Comparison of ENCODE assay signal across 9 mouse cellular contexts in the genomic region with DNA sequence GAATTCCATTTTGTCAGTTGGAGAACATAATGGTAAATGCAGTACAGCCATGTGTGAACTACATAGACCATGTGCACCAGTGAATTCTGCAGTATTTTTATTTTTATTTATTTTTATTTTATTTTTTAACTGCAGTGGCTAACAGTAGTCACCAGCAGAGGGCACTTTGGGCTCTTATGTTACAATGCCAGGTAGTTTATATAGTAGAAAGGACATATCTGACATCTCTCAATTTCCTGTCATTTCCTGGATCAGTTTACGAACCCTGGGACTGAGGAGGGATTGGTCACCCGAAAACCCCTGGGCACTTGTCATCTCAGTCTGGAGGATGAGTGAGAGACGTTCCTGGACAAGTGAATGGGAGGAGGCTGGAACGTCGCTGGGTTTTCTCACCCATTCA. TPM values are rescaled to one million over a fixed set of nuclear protein-coding genes. Genes with fewer than 3 reads are reported as not detected.
DNase-seq lines count a peak whose midpoint lies in the region; ATAC-seq and TF ChIP-seq lines count a peak whose summit lies in the region.
"Had no signal": no experiment of that assay in that cellular context is flagged by ENCODE, and none has a peak within 500 bp of the region (broad histone marks: within the 10 kb centered on the region; RNA-seq: fewer than 3 reads in every experiment).

No protein-coding gene starts in this region.

- no peaks in the 10 kb centered on the region for H3K9me3 ChIP-seq in intestine, postnatal 0 days (ENCODE audit: control insufficient read depth)
- no peaks in the 10 kb centered on the region for H3K9me3 ChIP-seq in intestine, embryonic 16.5 days (ENCODE audit: control insufficient read depth, low read length)
- no peaks in the 10 kb centered on the region for H3K9me3 ChIP-seq in MEL (replicated peaks; ENCODE audit: insufficient read depth, low read length)
- H3K9me3 ChIP-seq in forebrain, embryonic 12.5 days, result no peaks in the 10 kb centered on the region
- no peaks in the 10 kb centered on the region for H3K9me3 ChIP-seq in limb, embryonic 13.5 days
- H3K9me3 ChIP-seq in stomach, postnatal 0 days (ENCODE audit: control insufficient read depth, low read length), result no peaks in the 10 kb centered on the region

- no peaks in the 10 kb centered on the region for H3K36me3 ChIP-seq in intestine, postnatal 0 days (ENCODE audit: control insufficient read depth, insufficient read depth)
- no peaks in the 10 kb centered on the region for H3K36me3 ChIP-seq in intestine, embryonic 16.5 days (ENCODE audit: control insufficient read depth, insufficient read depth, low read length)
- H3K36me3 ChIP-seq in MEL (ENCODE audit: control insufficient read depth in 1 of 2, insufficient read depth in 2 of 2, low read length in 2 of 2), result no peaks in the 10 kb centered on the region
- no peaks in the 10 kb centered on the region for H3K36me3 ChIP-seq in forebrain, embryonic 12.5 days (replicated peaks)
- H3K36me3 ChIP-seq in limb, embryonic 13.5 days, result no peaks in the 10 kb centered on the region
- H3K36me3 ChIP-seq in stomach, postnatal 0 days (ENCODE audit: control insufficient read depth, insufficient read depth, low read length), result no peaks in the 10 kb centered on the region

- WGBS in intestine, postnatal 0 days, result 27% methylated on average over 5 of the region's 5 CpGs
- 32% methylated on average over 5 of the region's 5 CpGs for WGBS in intestine, embryonic 16.5 days
- WGBS in forebrain, embryonic 12.5 days, result 33% methylated on average over 5 of the region's 5 CpGs
- WGBS in limb, embryonic 13.5 days, result 32% methylated on average over 5 of the region's 5 CpGs
- WGBS in stomach, postnatal 0 days, result 25% methylated on average over 5 of the region's 5 CpGs

- peak; percentile 46 for TF ChIP-seq RAD21 in MEL (IDR thresholded peaks at IDR 0.05; ENCODE audit: low read depth, low read length)

- H3K79me2 ChIP-seq in MEL (ENCODE audit: control insufficient read depth, insufficient read depth, low read length, poor library complexity), result no peaks in the 10 kb centered on the region

- no peak overlapping the region for H3K4me2 ChIP-seq in intestine, postnatal 0 days (replicated peaks; ENCODE audit: low read depth)
- H3K4me2 ChIP-seq in intestine, embryonic 16.5 days (ENCODE audit: low read depth, low read length), result no peak overlapping the region
- H3K4me2 ChIP-seq in forebrain, embryonic 12.5 days, result peak overlapping the region; percentile 13; the same call in 1 of the 2 replicates
- peak overlapping the region; percentile 45 for H3K4me2 ChIP-seq in limb, embryonic 13.5 days (replicated peaks)
- no peak overlapping the region for H3K4me2 ChIP-seq in stomach, postnatal 0 days (replicated peaks; ENCODE audit: low read depth)

- ATAC-seq in intestine, postnatal 0 days, result no peak
- ATAC-seq in intestine, embryonic 16.5 days, result no peak
- 0 out of 2 replicates have a peak, but pooled peaks have one; percentile 41 for ATAC-seq in forebrain, embryonic 12.5 days (ENCODE audit: low FRiP score)
- ATAC-seq in limb, embryonic 13.5 days (ENCODE audit: low FRiP score, low read depth), result no peak
- no peak for ATAC-seq in stomach, postnatal 0 days (ENCODE audit: low FRiP score, low TSS enrichment)

- no peak for TF ChIP-seq EP300 in MEL (IDR thresholded peaks at IDR 0.05; ENCODE audit: low read depth in 1 of 2, low read length in 2 of 2)
- no peak for TF ChIP-seq EP300 in stomach, postnatal 0 days (optimal IDR thresholded peaks at IDR 0.05)

- H3K27me3 ChIP-seq in intestine, postnatal 0 days (replicated peaks; ENCODE audit: control insufficient read depth, insufficient read depth, low read length), result no peaks in the 10 kb centered on the region
- no peaks in the 10 kb centered on the region for H3K27me3 ChIP-seq in intestine, embryonic 16.5 days (replicated peaks; ENCODE audit: control insufficient read depth, insufficient read depth, low read length)
- no peaks in the 10 kb centered on the region; a peak in 3 of 4 replicates for H3K27me3 ChIP-seq in MEL (ENCODE audit: control insufficient read depth in 1 of 2, insufficient read depth in 2 of 2, low read length in 2 of 2)
- H3K27me3 ChIP-seq in forebrain, embryonic 12.5 days, result peaks cover 46% of the 10 kb centered on the region
- H3K27me3 ChIP-seq in limb, embryonic 13.5 days, result no peaks in the 10 kb centered on the region
- no peaks in the 10 kb centered on the region for H3K27me3 ChIP-seq in stomach, postnatal 0 days (ENCODE audit: control insufficient read depth, insufficient read depth, low read length)

- DNase-seq in MEL (ENCODE audit: low read depth, low spot score), result peak; percentile 31
- no peak for DNase-seq in stomach, postnatal 0 days (ENCODE audit: low spot score)
- no peak for DNase-seq in ovary, postnatal 10 days (ENCODE audit: low spot score)
- no peak for DNase-seq in thymus, adult 18-20 months

- no peak overlapping the region for H3K4me3 ChIP-seq in intestine, postnatal 0 days (ENCODE audit: low read depth, low read length)
- H3K4me3 ChIP-seq in intestine, embryonic 16.5 days (ENCODE audit: low read length), result no peak overlapping the region
- H3K4me3 ChIP-seq in MEL (ENCODE audit: control insufficient read depth in 1 of 2, insufficient read depth in 1 of 2, low read depth in 2 of 2, low read length in 2 of 2), result no peak overlapping the region
- no peak overlapping the region for H3K4me3 ChIP-seq in forebrain, embryonic 12.5 days (replicated peaks)
- H3K4me3 ChIP-seq in limb, embryonic 13.5 days, result no peak overlapping the region
- H3K4me3 ChIP-seq in stomach, postnatal 0 days (ENCODE audit: low read depth, low read length), result no peak overlapping the region
- H3K4me3 ChIP-seq: myocyte had no signal

- TF ChIP-seq CTCF in intestine, postnatal 0 days (IDR thresholded peaks at IDR 0.05; ENCODE audit: low read depth), result peak; percentile 40
- peak; percentile 8 to 47 (median 24); a peak in 3 of 6 replicates for TF ChIP-seq CTCF in MEL (IDR thresholded peaks at IDR 0.05 in 2 of 3, conservative IDR thresholded peaks at IDR 0.05 in 1 of 3; ENCODE audit: control insufficient read depth in 1 of 3, insufficient read depth in 1 of 3, low read depth in 2 of 3, low read length in 3 of 3, poor library complexity in 1 of 3, severe bottlenecking in 1 of 3)
- TF ChIP-seq CTCF in stomach, postnatal 0 days (IDR thresholded peaks at IDR 0.05; ENCODE audit: low read depth), result 0 out of 2 replicates have a peak, but pooled peaks have one; percentile 40

- H3K27ac ChIP-seq in intestine, postnatal 0 days (ENCODE audit: low read depth, low read length), result no peak overlapping the region
- no peak overlapping the region for H3K27ac ChIP-seq in intestine, embryonic 16.5 days (ENCODE audit: low read length)
- no peak overlapping the region for H3K27ac ChIP-seq in MEL (ENCODE audit: control insufficient read depth, low read depth, low read length)
- H3K27ac ChIP-seq in forebrain, embryonic 12.5 days, result no peak overlapping the region
- no peak overlapping the region for H3K27ac ChIP-seq in limb, embryonic 13.5 days
- H3K27ac ChIP-seq in stomach, postnatal 0 days (replicated peaks), result no peak overlapping the region

- H3K9ac ChIP-seq in intestine, postnatal 0 days (ENCODE audit: low read depth, low read length), result no peak overlapping the region
- no peak overlapping the region for H3K9ac ChIP-seq in intestine, embryonic 16.5 days (ENCODE audit: low read depth, low read length)
- H3K9ac ChIP-seq in MEL (ENCODE audit: control insufficient read depth, low read depth, low read length, poor library complexity, severe bottlenecking), result no peak overlapping the region
- H3K9ac ChIP-seq in forebrain, embryonic 12.5 days, result no peak overlapping the region
- no peak overlapping the region for H3K9ac ChIP-seq in limb, embryonic 13.5 days
- no peak overlapping the region for H3K9ac ChIP-seq in stomach, postnatal 0 days (ENCODE audit: low read length)

- H3K4me1 ChIP-seq in intestine, postnatal 0 days (replicated peaks; ENCODE audit: control insufficient read depth, insufficient read depth, low read length), result no peaks in the 10 kb centered on the region
- H3K4me1 ChIP-seq in intestine, embryonic 16.5 days (ENCODE audit: control insufficient read depth, insufficient read depth, low read length), result no peaks in the 10 kb centered on the region
- no peaks in the 10 kb centered on the region for H3K4me1 ChIP-seq in MEL (ENCODE audit: control insufficient read depth in 1 of 2, insufficient read depth in 2 of 2, low read length in 2 of 2)
- H3K4me1 ChIP-seq in forebrain, embryonic 12.5 days, result peaks cover 5% of the 10 kb centered on the region; the same call in 1 of the 2 replicates
- H3K4me1 ChIP-seq in limb, embryonic 13.5 days, result no peaks in the 10 kb centered on the region
- no peaks in the 10 kb centered on the region for H3K4me1 ChIP-seq in stomach, postnatal 0 days (replicated peaks; ENCODE audit: control insufficient read depth, insufficient read depth)

- TF ChIP-seq POLR2A in MEL (IDR thresholded peaks at IDR 0.05; ENCODE audit: control insufficient read depth in 1 of 2, insufficient read depth in 1 of 2, low read depth in 1 of 2, low read length in 2 of 2, poor library complexity in 1 of 2), result no peak

TF ChIP-seq in MEL, 35 proteins besides CTCF, POLR2A, EP300 and RAD21:
- TF ChIP-seq SMC3 (IDR thresholded peaks at IDR 0.05; ENCODE audit: low read depth, low read length), result peak; percentile 51
- TF ChIP-seq ZKSCAN1 (IDR thresholded peaks at IDR 0.05; ENCODE audit: low read depth, low read length), result 0 out of 2 replicates have a peak, but pooled peaks have one; percentile 17
- no peak for TF ChIP-seq ELF1 (IDR thresholded peaks at IDR 0.05; ENCODE audit: low read depth, low read length)

RNA-seq across cellular contexts. Expression of a gene that starts 52.4 kb away (rescaled TPM):
- polyA plus RNA-seq in intestine, postnatal 0 days (2015; fragmentation: Nextera tagmentation; extraction: Ambion mirVana), result 10.9 and 11.9 TPM in 2 replicates
- polyA plus RNA-seq in intestine, embryonic 16.5 days (2015; fragmentation: Nextera tagmentation; extraction: Ambion mirVana), result 22.6 and 23.3 TPM in 2 replicates
- 17.4 and 17.5 TPM in 2 replicates for total RNA-seq in MEL (2012; rRNA removed)
- polyA plus RNA-seq in MEL (2012; ENCODE audit: insufficient read depth in 1 of 2, insufficient read length in 2 of 2, low read depth in 1 of 2, low replicate concordance in 2 of 2, missing spikeins in 1 of 2), result 10 to 100 TPM in 1 of 2 experiments, not detected in 1; 33.5 TPM
- polyA plus RNA-seq in forebrain, embryonic 12.5 days (2016; fragmentation: Nextera tagmentation; extraction: Ambion mirVana), result 45.0 and 47.2 TPM in 2 replicates
- polyA plus RNA-seq in limb, embryonic 13.5 days (2015; fragmentation: Nextera tagmentation; extraction: Ambion mirVana), result 54.5 and 55.6 TPM in 2 replicates
- 15.5 TPM in 2 replicates for polyA plus RNA-seq in stomach, postnatal 0 days (2015; fragmentation: Nextera tagmentation; extraction: Ambion mirVana)

Comparison
In these comparisons a context has a peak if more than half of its experiments do, and no peak if none do; other contexts are left out.
1. H3K4me2 ChIP-seq: peak in forebrain, embryonic 12.5 days (single experiment) and limb, embryonic 13.5 days (single experiment); none in intestine, postnatal 0 days (single experiment), intestine, embryonic 16.5 days (single experiment) and stomach, postnatal 0 days (single experiment).
2. Peak in every context shown above with its lines, with median percentiles within 50 percentile points of each other: CTCF ChIP-seq.